Mouse (Mus musculus): ENCODE results near the gene Tgfbi.

- TF ChIP-seq CTCF (IDR thresholded peaks at IDR 0.05; ENCODE audit: low read depth, low read length) (no peak), GATA1 (IDR thresholded peaks at IDR 0.05; ENCODE audit: borderline replicate concordance, low read length) (no peak), POLR2AphosphoS5 (IDR thresholded peaks at IDR 0.05; ENCODE audit: insufficient replicate concordance, low read depth, low read length) (no peak)
Observed at GRCm38 (mm10) chr13:56617197-56617596, 7.9 kb downstream of the Tgfbi start.
